Mouse (Mus musculus): Measurements from ENCODE around the gene Trim65. TPM values are rescaled to one million over a fixed set of nuclear protein-coding genes. Genes with fewer than 3 reads are reported as not detected.

The Trim65 gene
- total RNA-seq (2021), result 1 to 10 TPM; 5.3 to 5.5 TPM
- long read RNA-seq, partial matches to known transcripts, result 0 of 1 reads
- long read RNA-seq, other reads (novel, unspliced or antisense), result 1 of 1 reads

DNA sequence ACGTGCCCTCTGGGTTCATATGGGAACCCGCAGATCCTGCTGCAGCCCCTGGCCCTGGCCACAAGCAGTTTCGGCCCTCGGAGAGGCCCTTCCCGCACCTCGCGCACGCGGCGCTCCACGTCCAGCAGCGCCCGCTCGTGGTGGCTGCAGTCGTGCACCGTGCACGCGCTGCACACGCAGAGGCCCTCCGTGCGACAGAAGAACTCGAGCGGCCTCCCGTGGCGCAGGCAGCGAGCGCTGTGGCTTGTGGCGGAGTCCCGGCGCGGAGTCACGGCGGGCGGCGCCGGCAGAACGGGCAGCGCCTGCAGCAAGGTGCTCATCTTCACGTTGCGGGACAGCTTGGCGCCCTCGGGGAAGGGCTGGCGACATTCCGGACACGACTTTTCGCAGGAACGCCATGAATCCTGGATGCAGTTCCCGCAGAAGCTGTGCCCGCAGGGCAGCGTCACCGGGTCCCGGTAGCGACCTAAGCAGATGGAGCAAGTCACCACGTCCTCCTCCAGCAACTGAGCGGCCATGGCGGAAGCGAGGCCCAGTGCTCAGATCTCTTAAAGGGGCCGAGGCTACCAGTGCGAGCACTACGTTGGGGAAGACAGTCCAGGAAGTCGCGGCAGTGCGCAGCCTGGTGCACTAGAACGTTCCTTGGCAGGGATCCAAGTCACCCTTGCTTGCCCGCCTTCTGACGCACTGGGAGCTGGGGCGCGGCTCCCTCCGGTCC is at the start of gene Trim65:
TSS of gene Trim65 (minus strand) at position 641 of the 718 bp plus-strand sequence.
- DNase-seq (ENCODE audit: low spot score in 2 of 2), result peak; percentile 90 to 92

DNA sequence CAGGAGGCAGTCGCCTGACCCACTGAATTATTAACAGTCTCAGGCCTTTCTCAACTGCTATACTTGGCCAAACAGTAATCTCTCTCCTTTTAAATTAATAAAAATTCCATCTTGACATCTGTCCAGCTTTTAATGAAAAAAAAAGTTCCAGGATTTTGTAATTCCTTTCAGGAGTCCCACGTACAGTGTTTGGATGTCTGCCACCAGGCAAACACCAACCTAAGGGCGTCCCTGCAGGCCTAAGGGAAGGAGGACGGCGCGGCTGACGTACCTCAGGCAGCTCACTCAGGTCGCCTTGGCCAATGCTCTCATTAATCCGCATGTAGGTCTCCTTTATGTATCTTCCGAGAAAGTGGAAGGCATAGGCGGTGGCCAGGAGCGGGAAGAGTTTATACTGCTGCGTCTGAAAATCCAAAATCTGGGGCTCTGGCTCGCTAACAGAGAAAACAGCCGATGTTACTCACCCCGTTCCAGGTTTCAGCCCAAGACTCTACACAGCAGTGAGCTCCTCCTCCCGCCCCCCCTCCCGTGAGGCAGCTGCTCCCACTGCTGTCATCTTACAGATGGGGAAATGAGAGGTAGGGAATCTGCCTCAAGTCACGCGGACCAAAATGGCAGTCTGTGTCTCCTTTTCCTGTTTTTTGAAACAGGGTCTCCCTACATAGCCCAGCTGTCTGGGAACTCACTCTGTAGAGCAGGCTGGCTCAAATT is 47.6 kb upstream of the Trim65 start:
- DNase-seq (ENCODE audit: low spot score in 2 of 2), result no peak

DNA sequence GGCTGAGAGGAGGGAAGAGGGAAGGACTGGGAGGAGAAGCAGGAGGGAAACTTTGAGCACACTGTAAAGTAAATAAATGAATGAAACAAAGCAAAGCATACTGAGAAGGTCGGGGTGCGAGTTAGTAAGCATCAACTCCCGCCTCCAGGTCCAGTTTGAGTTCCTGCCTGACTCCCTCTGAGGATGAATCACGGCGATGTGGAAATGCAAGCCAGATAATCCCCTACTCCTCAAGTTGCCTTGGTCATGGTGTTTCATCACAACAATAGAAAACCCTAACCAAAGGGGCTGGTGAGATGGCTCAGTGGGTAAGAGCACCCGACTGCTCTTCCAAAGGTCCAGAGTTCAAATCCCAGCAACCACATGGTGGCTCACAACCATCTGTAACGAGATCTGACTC is 45.1 kb upstream of the Trim65 start:
- DNase-seq (ENCODE audit: low spot score in 2 of 2), result no peak

GRCm38 (mm10) chr11:116174775-116175448 is 44.0 kb upstream of the Trim65 start:
- DNase-seq (ENCODE audit: low spot score in 2 of 2), result no peak

GRCm38 (mm10) chr11:116171959-116172358 is 41.0 kb upstream of the Trim65 start:
- no peak for DNase-seq (ENCODE audit: low spot score in 2 of 2)

DNA sequence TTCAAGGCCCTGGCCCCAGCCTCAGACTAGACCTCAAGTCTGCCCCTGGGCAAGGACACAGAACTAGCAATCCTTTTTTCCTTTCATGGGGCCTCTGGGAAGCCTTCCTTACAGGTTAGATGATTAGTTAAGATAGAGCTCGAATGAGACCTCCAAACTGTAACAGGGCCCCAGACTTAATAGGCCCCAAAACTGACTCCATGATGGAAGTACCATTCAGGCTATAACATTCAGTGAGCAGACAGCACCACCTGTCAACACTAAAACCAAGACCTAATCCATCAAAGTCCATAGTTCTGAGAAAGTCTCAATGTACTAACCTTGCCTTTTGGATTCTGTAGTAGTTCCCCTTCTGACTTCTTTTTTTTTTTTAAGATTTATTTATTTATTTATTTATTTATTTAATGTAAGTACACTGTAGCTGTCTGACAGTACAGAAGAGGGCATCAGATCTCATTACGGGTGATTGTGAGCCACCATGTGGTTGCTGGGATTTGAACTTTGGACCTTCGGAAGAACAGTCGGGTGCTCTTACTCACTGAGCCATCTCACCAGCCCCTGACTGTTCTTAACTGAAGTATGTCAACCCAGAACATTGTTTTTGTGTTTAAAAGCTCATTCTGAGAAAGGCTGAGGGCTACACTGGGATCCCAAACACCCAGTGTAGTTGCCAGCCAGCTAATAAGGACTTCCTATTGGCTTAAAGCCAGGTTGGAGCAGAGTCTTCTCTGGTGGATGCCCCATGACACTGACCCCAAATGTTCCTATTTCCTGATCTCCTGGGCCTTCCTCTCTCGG is 39.3 kb upstream of the Trim65 start:
- DNase-seq (ENCODE audit: low spot score in 2 of 2), result no peak

DNA sequence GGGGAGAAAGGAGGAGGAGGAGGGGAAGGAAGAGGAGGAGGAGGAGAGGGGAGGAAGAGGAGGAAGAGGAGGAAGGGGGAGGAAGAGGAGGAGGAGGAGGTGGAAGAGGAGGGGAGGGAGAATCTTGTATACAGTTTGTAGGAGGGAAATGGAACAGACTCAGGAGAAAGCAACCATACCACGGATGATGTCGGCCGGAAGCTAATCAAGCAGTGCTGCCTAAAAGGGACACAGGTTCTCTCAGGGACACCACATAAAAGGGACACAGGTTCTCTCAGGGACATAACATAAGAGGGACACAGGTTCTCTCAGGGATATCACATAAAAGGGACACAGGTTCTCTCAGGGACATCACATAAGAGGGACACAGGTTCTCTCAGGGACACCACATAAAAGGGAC is 38.3 kb upstream of the Trim65 start:
- no peak for DNase-seq (ENCODE audit: low spot score in 2 of 2)

- DNase-seq (ENCODE audit: low spot score in 2 of 2), result peak; percentile 92 to 93
Observed at GRCm38 (mm10) chr11:116167884-116168439, 37.0 kb upstream of the Trim65 start, which contains the start of gene Fbf1. Gene Fbf1 (minus strand): TSS chr11:116168166.

DNA sequence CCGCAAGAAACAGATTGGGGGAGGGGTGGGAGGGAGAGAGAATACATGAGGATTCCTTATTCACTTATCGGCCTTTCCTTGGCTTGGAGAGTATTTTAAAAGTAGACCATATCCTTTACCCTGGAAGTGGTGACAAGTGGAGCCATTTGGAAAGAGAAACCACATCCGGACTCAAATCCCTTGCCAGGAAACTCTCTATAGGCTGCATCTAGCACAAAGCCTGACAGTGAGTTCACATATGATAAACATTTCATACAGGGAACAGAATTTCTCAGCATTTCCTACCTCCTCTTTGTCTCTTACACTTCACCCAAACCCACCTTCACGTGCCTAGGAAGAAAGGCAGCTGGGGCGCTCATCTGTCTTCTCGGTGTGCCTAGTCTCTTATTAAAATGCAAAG is 36.3 kb upstream of the Trim65 start:
- no peak for DNase-seq (ENCODE audit: low spot score in 2 of 2)

DNA sequence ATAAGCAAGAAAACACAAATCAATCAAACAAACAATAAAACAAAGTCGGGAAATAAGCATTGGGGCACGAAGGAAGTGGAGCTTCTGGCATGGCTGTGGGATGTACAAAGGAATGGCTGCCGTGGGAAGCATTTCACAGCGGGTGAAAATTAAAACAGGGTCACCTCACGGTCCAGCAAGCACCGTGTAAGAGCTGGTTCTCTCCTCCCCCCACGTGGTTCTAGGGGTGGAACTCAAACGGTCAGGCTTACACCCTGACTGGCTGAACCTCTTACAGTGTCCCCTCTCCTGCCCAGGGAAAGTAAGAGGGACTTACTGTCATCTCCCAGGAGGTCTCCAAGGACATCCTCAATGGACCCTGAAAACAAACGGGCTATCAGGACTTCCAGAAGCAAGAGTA is 32.1 kb upstream of the Trim65 start:
- DNase-seq (ENCODE audit: low spot score in 2 of 2), result no peak

GRCm38 (mm10) chr11:116162146-116162545 is 31.2 kb upstream of the Trim65 start:
- DNase-seq (ENCODE audit: low spot score in 2 of 2), result peak in 1 of 2 experiments; percentile 35

DNA sequence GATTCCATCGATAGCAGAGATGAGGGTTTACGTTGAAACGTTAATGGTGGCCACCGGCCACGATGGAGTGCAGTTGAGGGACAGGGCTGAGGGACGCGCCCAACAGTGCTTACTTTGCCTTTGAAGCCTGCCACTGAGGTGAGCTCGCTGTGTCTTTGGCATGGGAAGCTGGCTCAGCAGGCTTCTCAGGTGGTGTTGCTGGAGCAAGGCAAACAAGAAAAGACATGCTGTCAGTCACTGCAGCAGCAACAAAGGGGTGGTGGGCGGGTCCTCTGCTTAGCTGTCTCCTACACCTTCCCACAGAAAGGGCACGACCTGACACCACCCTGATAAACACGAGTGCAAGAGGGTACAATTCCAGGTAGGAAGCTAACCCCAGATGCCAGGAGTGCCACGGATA is 30.4 kb upstream of the Trim65 start:
- no peak for DNase-seq (ENCODE audit: low spot score in 2 of 2)

DNA sequence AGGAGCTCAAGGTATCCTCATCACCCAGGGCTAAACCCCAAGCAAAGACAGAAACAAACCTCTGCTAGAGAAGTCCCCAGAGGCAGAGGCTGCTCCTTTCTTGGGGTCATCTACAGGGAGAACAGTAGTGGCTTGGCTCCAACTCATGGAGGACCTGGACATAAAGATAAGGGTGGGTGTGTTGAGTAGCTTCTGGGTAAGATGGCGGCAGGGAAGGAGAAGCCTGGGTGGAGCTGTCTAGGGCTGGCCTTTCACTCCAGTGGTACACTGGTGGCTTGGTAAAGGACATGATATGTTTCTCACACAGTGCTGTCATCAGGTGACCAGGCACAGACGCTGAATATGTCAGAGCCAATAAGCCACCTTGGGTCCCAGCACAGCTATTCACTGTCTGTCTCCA is 20.0 kb upstream of the Trim65 start:
- DNase-seq (ENCODE audit: low spot score in 2 of 2), result no peak

DNA sequence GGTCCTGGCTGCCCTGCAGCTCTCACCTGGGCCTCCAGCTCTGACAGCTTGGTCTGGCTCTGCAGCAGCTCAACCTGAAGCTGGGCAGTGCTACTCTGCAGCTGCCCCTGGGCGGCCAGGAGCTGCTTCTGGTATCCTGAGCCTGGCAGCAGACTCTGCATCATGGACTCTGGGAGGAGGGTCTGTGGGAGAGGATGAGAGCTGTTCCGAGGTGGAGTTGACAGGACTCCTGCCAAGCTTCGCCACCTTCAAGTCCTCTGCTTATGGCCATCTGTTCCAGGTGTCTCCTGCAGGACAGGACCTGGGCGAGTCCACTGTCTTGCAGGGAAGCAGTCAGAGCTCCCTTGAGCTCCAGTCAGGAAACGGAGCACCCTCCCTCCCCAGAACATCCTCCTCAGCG is 18.4 kb upstream of the Trim65 start:
- DNase-seq (ENCODE audit: low spot score in 2 of 2), result no peak

DNA sequence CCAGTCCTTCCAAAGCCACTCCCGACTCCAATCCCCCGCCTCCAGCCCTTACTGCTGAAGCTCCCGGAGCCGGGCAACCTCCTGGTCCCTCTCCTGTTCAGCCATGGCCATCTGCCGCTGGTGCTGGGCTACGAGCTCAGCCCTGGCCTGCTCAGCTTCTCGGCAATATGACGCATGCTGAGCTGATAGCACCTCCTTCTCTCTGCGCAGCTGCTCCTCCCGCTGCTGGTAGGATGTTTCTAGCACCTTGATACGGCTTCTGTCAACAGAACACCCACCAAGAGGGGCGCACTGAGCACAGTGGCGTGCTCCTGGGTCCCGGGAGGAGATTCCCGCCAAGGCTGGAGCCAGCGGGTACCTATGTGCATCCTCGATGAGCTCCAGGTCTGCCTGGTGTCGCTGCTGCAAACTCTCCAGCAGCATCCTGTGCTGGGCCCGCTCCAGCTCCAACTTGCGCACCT is 17.9 kb upstream of the Trim65 start:
- DNase-seq (ENCODE audit: low spot score in 2 of 2), result peak in 1 of 2 experiments; percentile 49

- DNase-seq (ENCODE audit: low spot score in 2 of 2), result peak; percentile 56 to 69
Observed at GRCm38 (mm10) chr11:116146294-116146985, 15.5 kb upstream of the Trim65 start.

GRCm38 (mm10) chr11:116145481-116146293 is 14.8 kb upstream of the Trim65 start:
- DNase-seq (ENCODE audit: low spot score in 2 of 2), result peak in 1 of 2 experiments; percentile 39

DNA sequence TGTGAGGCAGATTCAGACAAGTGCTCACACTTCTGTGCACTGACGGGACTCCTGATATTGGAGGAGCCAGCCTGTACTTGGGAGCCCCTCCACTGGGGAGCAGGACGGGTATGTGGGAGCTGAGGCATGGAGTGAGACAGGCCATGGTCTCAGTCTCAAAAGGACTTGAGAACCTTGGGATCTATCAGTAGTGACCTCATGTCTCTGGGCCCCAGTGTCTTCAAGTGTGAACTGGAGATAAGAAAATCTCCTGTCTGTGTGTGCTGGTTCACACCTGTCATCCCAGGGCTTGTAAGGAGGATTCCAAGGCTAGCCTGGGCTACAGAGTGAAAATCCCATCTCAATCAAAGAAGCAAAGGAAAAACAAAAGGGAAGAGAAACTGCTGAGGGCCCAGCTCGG is 12.5 kb upstream of the Trim65 start:
- no peak for DNase-seq (ENCODE audit: low spot score in 2 of 2)
